Mouse (Mus musculus): Measurements from ENCODE around the gene Plxnb1. TPM values are rescaled to one million over a fixed set of nuclear protein-coding genes. Genes with fewer than 3 reads are reported as not detected.

Gene Plxnb1
- 12.8 and 13.3 TPM in 2 replicates for polyA plus RNA-seq (2015; fragmentation: Nextera tagmentation; extraction: Ambion mirVana)

DNA sequence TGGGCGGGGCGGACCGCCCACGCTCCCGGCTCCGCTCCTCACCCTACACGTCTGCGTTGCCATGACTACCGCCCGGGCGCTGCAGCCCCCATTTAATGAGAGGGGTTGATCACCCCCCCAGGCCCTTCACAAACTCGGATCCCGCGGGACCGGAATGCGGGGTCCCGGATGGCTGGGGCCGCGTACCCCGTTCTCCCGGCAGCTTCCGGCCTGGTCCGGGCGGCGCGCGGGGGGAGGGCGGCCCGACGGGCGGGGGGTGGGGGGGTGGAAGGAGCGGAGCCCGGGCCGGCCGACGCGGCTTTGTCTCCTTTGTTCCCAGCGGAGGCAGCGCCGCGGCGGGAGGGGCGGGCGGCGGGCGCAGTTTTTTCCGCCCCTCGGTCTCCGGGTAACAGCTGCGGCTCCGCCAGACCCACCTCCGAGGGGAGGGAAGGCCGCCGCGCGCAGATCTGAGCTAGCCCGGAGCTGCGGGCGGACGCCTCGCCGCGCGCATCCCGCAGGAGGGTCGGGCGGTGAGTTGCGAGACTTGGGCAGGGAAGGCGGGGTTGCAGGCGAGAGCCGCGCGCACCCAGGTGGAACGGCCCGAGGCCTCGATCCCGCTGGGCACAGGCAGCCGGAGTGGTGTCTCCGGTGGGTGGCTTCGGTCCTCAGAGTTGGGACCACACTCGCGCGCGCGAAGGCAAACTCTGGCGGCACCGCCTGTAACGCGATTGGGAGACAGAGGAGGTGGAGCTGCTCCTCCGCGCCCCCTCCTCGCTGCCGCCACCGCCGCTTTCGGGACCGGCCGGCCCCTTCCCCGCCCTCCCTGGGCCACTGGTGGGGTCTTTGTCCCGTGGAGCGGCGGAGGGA, at the start of gene Plxnb1:
Gene Plxnb1 (plus strand): TSS at position 253 of the 846 bp plus-strand sequence.
- WGBS = under 1% methylated on average over 97 of the region's 102 CpGs
- H3K9ac ChIP-seq = peak within 1 kb of the TSS; percentile 74
- H3K4me3 ChIP-seq (replicated peaks) = peak within 1 kb of the TSS; percentile 80
- H3K27me3 ChIP-seq (replicated peaks) = no peaks in the 10 kb centered on the region
- H3K36me3 ChIP-seq = 0 out of 2 replicates have a peak, but pooled peaks cover 3% of the 10 kb centered on the region
- H3K9me3 ChIP-seq = no peaks in the 10 kb centered on the region
- ATAC-seq (ENCODE audit: insufficient read depth, low FRiP score, low read depth) = peak; percentile 38
- H3K4me1 ChIP-seq = peaks cover 60% of the 10 kb centered on the region
- peak within 1 kb of the TSS; percentile 85 for H3K4me2 ChIP-seq
- H3K27ac ChIP-seq = peak within 1 kb of the TSS; percentile 99

DNA sequence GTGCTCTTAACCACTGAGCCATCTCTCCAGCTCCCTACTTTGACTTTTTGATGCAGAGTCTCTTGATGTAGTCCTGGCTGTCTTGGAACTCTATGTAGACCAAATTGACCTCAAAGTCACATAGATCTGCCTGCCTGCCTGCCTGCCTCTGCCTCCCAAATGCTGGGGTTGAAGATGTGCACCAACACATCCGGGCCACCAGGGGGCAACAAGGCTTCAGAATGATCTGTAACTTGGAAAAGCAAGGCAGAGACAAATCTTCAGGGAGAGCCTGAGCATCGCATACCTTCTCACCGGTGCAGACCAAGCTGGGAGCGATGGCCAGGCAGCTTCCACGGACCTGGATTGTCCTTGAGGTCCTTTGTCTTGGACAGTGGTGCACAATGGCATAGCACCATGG, 48.9 kb upstream of the Plxnb1 start:
- no peak for ATAC-seq (ENCODE audit: insufficient read depth, low FRiP score, low read depth)
- 43% methylated on average over 5 of the region's 5 CpGs for WGBS
- H3K4me1 ChIP-seq = no peaks in the 10 kb centered on the region
- H3K9me3 ChIP-seq = no peaks in the 10 kb centered on the region
- H3K9ac ChIP-seq = no peak overlapping the region
- H3K27ac ChIP-seq = no peak overlapping the region
- no peaks in the 10 kb centered on the region for H3K27me3 ChIP-seq (replicated peaks)
- peaks cover 6% of the 10 kb centered on the region; the same call in 1 of the 2 replicates for H3K36me3 ChIP-seq
- no peak overlapping the region for H3K4me3 ChIP-seq (replicated peaks)
- no peak overlapping the region for H3K4me2 ChIP-seq

DNA sequence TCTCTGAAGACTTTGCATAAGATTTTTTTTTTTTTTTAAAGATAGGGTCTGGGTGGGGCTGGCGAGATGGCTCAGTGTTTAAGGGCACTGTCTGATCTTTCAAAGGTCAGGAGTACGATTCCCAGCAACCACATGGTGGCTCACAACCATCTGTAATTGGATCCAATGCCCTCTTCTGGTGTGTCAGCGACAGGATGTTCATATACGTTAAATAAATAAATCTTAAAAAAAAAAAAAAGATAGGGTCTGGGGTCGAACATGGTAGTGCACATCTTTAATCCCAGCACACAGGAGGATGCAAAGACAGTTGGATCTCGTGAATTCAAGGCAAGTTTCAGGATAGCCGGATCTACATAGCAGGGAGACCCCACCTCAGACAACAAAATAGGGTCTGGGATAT, 45.9 kb upstream of the Plxnb1 start:
- Histone ChIP-seq H3K4me2 (no peak overlapping the region), H3K27ac (no peak overlapping the region), H3K4me1 (peaks cover 4% of the 10 kb centered on the region; the same call in 1 of the 2 replicates), H3K9ac (no peak overlapping the region), H3K9me3 (no peaks in the 10 kb centered on the region), H3K36me3 (peaks cover 12% of the 10 kb centered on the region), H3K27me3 (replicated peaks) (no peaks in the 10 kb centered on the region), H3K4me3 (replicated peaks) (no peak overlapping the region)
- 74% methylated on average over 7 of the region's 7 CpGs for WGBS
- no peak for ATAC-seq (ENCODE audit: insufficient read depth, low FRiP score, low read depth)

DNA sequence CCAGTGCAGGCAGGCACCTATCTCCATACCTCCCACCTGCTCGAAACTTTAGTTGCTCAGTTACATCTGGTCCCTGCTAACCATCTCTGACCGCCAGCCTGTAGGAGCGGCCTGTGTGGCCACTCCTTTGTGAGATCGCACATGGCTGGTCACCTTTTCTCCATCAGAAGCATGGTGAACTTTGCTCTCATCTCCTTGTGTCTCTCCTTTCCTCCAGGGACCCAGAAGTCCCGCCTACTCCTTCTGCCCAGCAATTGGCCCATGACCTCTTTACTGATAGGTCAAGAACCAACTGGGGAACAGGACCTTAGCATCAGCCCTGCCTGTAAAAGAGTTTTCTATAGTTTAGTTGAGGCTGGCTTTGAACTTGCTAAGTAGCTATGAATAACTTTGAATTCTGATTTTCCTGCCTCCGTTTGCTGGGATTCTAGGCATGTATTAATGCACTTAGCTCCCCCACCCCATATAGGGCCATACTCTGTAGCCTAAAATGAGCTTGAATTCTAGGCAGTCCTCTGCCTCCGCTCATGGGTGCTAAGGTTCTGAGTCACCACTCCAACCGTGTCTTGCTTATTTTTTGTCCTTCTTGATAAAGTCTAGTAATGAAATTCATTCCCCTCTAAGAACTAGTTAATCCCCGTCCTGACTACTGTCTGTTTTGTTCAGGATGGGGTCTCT, 45.1 kb upstream of the Plxnb1 start:
- no peak overlapping the region for H3K27ac ChIP-seq
- 81% methylated on average over 9 of the region's 9 CpGs for WGBS

DNA sequence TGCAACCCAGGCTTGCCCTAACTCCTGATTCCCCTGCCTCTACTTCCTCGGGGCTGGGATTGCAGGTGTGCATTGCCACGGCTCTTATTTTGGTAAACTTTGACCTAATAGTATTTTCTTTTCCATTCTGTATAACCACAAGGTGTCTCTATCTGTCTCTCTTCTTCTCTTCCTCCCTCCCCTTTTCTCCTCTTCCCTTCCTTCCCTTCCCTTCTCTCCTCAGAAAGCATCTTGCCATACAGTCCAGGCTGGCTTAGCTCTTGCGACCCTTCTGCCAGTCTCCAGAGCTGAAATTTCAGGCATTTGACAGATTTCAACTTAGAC, 44.6 kb upstream of the Plxnb1 start:
- Histone ChIP-seq H3K27me3 (replicated peaks) (no peaks in the 10 kb centered on the region), H3K4me1 (peaks cover 11% of the 10 kb centered on the region), H3K9ac (no peak overlapping the region), H3K4me2 (no peak overlapping the region), H3K36me3 (peaks cover 12% of the 10 kb centered on the region), H3K4me3 (replicated peaks) (no peak overlapping the region), H3K9me3 (no peaks in the 10 kb centered on the region), H3K27ac (no peak overlapping the region)
- no peak for ATAC-seq (ENCODE audit: insufficient read depth, low FRiP score, low read depth)
- 68% methylated on average over 3 of the region's 3 CpGs for WGBS

More for the DNA sequence above, 45.1 kb upstream of the Plxnb1 start:
- H3K9me3 ChIP-seq = no peaks in the 10 kb centered on the region
- H3K36me3 ChIP-seq = peaks cover 12% of the 10 kb centered on the region
- H3K9ac ChIP-seq = no peak overlapping the region
- no peaks in the 10 kb centered on the region for H3K27me3 ChIP-seq (replicated peaks)
- no peak overlapping the region for H3K4me3 ChIP-seq (replicated peaks)
- peaks cover 9% of the 10 kb centered on the region for H3K4me1 ChIP-seq
- no peak overlapping the region for H3K4me2 ChIP-seq
- no peak for ATAC-seq (ENCODE audit: insufficient read depth, low FRiP score, low read depth)

DNA sequence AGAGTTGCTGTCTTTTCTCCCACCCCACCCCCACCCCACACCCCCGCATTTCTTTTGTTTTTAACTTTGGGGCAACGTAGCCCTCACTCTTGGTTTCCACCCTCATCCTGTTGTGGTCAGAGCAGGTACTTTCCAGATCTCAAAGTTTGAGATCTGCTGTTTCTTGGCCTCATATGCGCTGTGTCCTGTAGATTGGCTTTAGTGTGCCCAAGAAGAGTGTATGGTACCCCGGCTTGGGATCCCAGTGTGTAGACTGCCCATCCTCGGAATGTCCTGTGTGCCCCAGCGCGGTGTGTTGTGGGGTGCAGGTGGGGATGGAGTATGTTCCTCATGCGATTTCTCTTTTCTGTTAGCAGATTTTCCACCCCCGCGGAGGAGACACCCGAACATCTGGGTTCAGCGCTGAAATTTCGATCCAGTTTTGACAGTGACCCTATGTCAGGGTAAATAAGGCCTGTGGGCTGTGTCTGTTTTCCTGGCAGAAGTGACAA, 44.1 kb upstream of the Plxnb1 start:
- Histone ChIP-seq H3K4me3 (replicated peaks) (no peak overlapping the region), H3K27me3 (replicated peaks) (no peaks in the 10 kb centered on the region), H3K27ac (no peak overlapping the region), H3K9me3 (no peaks in the 10 kb centered on the region), H3K4me2 (no peak overlapping the region), H3K4me1 (peaks cover 11% of the 10 kb centered on the region), H3K9ac (no peak overlapping the region), H3K36me3 (peaks cover 15% of the 10 kb centered on the region)
- no peak for ATAC-seq (ENCODE audit: insufficient read depth, low FRiP score, low read depth)
- WGBS = 87% methylated on average over 13 of the region's 13 CpGs

DNA sequence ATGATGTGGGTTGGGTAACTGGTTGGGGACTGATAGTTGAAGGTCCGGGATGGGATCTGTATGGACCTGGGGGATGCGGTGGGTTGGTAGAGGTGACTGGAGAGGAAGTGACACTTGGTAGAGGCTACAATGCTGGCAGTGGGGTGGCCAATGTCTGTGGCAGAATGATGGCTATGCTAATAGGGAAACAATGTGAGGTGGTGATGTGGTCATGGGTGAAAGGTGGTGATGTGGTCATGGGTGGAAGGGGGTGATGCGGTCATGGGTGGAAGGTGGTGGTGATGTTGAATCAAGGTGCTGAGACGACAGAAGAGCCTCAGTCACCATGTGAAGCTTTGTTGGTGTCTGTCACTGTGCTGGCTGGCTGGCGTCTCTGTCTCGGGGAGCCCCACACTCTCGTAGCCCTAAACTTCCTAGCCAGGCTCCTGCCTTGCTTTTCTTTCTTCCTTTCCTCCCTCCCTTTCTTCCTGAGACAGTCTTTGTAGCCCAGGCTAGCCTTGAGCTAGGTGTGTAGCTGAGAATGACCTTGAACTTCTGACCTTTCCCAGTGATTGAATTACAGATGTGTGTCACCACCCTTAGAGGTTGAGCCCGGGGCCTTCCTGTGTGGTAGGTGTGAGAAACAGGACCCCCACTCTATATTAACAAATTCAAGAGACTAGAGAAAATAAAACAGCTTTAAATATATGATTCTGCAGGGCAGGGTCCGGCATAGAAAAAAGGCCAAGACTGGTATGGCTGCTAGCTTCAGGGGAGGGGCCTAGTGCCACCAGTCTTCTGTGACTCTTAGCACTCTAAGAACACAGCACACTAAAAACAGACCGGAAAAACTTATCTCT, 43.3 kb upstream of the Plxnb1 start:
- Histone ChIP-seq H3K9ac (no peak overlapping the region), H3K4me2 (no peak overlapping the region), H3K4me1 (peaks cover 11% of the 10 kb centered on the region), H3K27me3 (replicated peaks) (no peaks in the 10 kb centered on the region), H3K27ac (no peak overlapping the region), H3K9me3 (no peaks in the 10 kb centered on the region), H3K36me3 (peaks cover 23% of the 10 kb centered on the region), H3K4me3 (replicated peaks) (no peak overlapping the region)
- no peak for ATAC-seq (ENCODE audit: insufficient read depth, low FRiP score, low read depth)
- 88% methylated on average over 10 of the region's 10 CpGs for WGBS

DNA sequence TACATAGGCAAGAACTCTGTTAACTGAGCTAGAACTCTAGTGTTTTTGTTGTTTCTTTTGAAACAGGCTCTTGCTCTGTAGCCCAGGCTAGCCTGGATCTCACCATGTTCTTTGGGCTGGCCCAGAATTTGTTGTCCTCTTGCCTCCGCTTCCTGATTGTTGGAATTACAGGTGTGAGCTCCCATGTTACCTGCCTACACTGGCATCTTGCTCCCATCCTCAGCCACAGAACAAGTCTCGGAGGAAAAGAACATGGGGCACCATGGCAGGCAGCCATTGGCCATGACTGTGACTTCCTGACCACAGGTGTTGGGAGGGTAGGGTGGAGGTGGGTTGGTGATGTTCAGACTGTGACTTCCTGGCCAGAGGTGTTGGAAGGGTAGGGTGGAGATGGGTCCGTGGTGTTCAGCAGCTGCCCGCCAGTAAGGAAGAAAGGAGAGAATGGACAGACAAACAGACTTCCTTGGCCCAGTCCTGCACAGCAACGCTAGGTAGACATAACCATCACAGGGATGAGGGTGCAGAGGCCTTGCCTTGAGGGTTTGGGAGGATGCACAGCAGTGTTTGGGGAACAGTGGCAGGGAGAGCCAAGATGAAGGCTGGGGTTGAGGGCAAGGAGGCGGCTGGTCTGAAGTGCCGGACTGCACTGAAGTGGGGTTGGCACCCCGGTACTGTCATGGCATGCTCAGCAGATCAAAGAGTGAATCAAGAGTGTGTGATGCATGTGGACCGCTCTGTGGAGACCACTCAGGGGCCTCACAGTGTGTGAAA, 42.5 kb upstream of the Plxnb1 start:
- Histone ChIP-seq H3K9ac (no peak overlapping the region), H3K4me3 (replicated peaks) (no peak overlapping the region), H3K27me3 (replicated peaks) (no peaks in the 10 kb centered on the region), H3K4me1 (peaks cover 11% of the 10 kb centered on the region), H3K27ac (no peak overlapping the region), H3K4me2 (no peak overlapping the region), H3K36me3 (peaks cover 30% of the 10 kb centered on the region), H3K9me3 (no peaks in the 10 kb centered on the region)
- ATAC-seq (ENCODE audit: insufficient read depth, low FRiP score, low read depth) = no peak
- WGBS = 90% methylated on average over 9 of the region's 9 CpGs

DNA sequence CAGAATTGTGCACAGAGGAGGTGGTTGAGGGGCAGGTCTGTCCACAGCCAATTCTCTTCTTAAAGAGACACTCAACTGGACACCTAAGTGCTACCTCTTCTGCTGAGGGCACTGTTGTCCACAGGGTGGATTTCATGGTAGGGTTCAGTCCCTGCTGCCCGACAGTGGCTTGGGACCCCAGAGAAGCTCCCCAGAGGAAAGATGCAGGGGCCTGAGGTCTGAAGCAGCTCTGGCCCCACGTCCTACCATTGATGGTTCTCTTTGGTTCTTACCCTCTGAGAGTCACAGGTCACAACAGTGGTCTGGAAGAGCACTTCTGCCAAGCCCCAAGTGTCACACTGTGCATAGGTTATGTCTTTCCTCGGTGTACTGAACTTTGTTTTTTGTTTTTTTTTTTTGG, 41.8 kb upstream of the Plxnb1 start:
- no peak for ATAC-seq (ENCODE audit: insufficient read depth, low FRiP score, low read depth)
- Histone ChIP-seq H3K4me3 (replicated peaks) (no peak overlapping the region), H3K27me3 (replicated peaks) (no peaks in the 10 kb centered on the region), H3K4me2 (no peak overlapping the region), H3K36me3 (peaks cover 35% of the 10 kb centered on the region), H3K9me3 (no peaks in the 10 kb centered on the region), H3K27ac (no peak overlapping the region), H3K4me1 (peaks cover 13% of the 10 kb centered on the region), H3K9ac (no peak overlapping the region)
- WGBS = 81% methylated on average over 3 of the region's 3 CpGs

DNA sequence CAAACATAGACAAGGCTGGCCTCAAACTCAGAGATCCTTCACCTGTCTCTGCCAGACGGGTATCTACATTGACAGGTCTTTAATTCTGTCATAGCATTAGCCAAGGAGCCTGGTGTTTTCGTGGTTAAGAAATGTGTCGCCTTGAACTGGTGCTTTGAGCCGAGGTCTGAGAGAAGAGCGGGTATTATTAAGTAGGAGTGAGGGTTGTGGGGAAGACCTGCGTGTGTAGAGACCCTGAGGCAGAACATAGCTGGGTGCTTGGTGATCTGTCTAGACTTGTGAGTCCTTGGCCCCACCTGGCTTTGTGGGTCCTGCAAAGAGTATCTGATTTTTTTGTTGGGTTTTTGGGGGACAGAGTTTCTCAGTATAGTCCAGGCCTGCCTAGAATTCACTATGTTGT, 41.3 kb upstream of the Plxnb1 start:
- no peaks in the 10 kb centered on the region for H3K9me3 ChIP-seq
- peaks cover 18% of the 10 kb centered on the region for H3K4me1 ChIP-seq
- no peak for ATAC-seq (ENCODE audit: insufficient read depth, low FRiP score, low read depth)
- peaks cover 35% of the 10 kb centered on the region for H3K36me3 ChIP-seq
- H3K4me3 ChIP-seq (replicated peaks) = no peak overlapping the region
- no peak overlapping the region for H3K4me2 ChIP-seq
- 75% methylated on average over 6 of the region's 6 CpGs for WGBS
- no peaks in the 10 kb centered on the region for H3K27me3 ChIP-seq (replicated peaks)
- H3K9ac ChIP-seq = no peak overlapping the region
- peak overlapping the region; percentile 81; the same call in 1 of the 2 replicates for H3K27ac ChIP-seq

DNA sequence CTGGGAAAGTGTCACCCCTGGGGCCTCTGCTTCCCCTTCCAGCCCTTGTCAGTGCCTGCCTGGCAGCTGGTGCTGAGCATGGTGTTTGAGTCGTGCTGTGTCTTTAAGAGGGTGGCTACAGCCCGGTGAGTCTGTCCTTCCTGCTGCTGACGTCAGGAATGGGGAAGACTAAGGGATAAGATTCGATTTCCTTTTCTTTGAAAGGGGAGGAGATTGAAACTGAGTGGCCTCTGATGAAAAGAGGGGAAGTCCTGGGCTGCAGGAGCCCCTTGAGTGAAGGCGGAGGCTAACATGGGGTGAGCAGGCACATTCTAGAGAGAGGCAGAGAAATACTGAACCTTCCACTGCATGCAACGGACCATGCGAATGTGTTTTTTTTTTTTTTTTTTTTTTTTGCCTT, 40.5 kb upstream of the Plxnb1 start:
- no peaks in the 10 kb centered on the region for H3K9me3 ChIP-seq
- peak overlapping the region; percentile 52 for H3K4me2 ChIP-seq
- 5% methylated on average over 7 of the region's 7 CpGs for WGBS
- H3K27ac ChIP-seq = peak overlapping the region; percentile 81
- H3K4me1 ChIP-seq = peaks cover 24% of the 10 kb centered on the region
- peak overlapping the region; percentile 29 for H3K4me3 ChIP-seq (replicated peaks)
- peak overlapping the region; percentile 16; the same call in 1 of the 2 replicates for H3K9ac ChIP-seq
- peaks cover 35% of the 10 kb centered on the region for H3K36me3 ChIP-seq
- peak; percentile 78 for ATAC-seq (ENCODE audit: insufficient read depth, low FRiP score, low read depth)
- no peaks in the 10 kb centered on the region for H3K27me3 ChIP-seq (replicated peaks)
